Mouse (Mus musculus): ENCODE measurements around the gene Mvb12a. TPM values are rescaled to one million over a fixed set of nuclear protein-coding genes. Genes with fewer than 3 reads are reported as not detected.
"Not testable (repeated sequence)": the region's sequence is repeated elsewhere in the genome, so short reads cannot be mapped to it uniquely, and the experiment has no call there.

The Mvb12a gene
- total and polyA plus RNA-seq, 2 experiments from 2014 or later = 47.6 to 54.4 TPM

DNA sequence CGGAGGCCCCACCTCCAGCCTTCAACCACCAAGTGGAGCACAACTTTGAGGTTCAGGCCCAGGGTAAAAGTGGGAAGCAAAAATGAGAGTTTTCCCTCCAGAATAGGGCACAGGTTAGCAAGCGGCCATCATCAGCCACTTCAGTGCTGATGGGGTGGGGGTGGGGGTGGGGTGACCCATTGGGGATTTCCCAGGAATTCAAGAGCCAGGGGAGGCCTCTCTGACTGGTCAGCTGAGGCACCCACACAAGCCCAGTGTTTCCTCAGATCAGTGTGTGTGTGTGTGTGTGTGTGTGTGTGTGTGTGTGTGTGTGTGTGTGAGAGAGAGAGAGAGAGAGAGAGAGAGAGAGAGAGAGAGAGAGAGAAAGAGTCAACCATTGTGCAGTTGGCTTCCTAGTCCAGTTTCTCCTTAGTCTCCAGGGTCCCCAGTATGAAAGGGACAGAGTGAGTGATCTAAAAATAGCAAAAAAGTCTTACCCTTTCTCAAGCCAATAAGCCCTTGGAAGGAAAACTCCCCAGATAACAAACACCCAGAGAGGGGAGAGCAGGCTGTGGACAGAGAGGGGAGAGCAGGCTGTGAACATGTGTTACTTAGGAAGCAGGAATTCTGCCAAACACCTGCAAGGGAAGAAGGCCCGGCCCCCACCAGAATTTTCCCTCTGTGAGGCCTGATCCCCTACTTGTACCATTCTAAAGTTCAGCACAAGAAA is 15.4 kb upstream of the Mvb12a start:
- Histone ChIP-seq H3K27ac (ENCODE audit: low read depth) (peak overlapping the region; percentile 96), H3K9ac (replicated peaks; ENCODE audit: low read depth, low read length) (no peak overlapping the region), H3K4me2 (ENCODE audit: low read depth, low read length) (no peak overlapping the region), H3K9me3 (replicated peaks; ENCODE audit: control insufficient read depth, low read length) (no peaks in the 10 kb centered on the region), H3K36me3 (replicated peaks; ENCODE audit: control insufficient read depth, insufficient read depth, low read length) (no peaks in the 10 kb centered on the region), H3K27me3 (ENCODE audit: control insufficient read depth, insufficient read depth, low read length) (peaks cover 8% of the 10 kb centered on the region), H3K4me3 (ENCODE audit: low read depth, low read length) (no peak overlapping the region), H3K4me1 (ENCODE audit: control insufficient read depth, insufficient read depth) (peaks cover 19% of the 10 kb centered on the region)
- ATAC-seq (ENCODE audit: insufficient read depth, low read depth) = peak; percentile 31; the same call in 1 of the 2 replicates
- TF ChIP-seq CTCF (IDR thresholded peaks at IDR 0.05; ENCODE audit: low read depth) (no peak), EP300 (IDR thresholded peaks at IDR 0.05; ENCODE audit: low read depth) (no peak)
- WGBS = 34% methylated on average over 3 of the region's 3 CpGs
- peak; percentile 54 for DNase-seq (ENCODE audit: low spot score)

DNA sequence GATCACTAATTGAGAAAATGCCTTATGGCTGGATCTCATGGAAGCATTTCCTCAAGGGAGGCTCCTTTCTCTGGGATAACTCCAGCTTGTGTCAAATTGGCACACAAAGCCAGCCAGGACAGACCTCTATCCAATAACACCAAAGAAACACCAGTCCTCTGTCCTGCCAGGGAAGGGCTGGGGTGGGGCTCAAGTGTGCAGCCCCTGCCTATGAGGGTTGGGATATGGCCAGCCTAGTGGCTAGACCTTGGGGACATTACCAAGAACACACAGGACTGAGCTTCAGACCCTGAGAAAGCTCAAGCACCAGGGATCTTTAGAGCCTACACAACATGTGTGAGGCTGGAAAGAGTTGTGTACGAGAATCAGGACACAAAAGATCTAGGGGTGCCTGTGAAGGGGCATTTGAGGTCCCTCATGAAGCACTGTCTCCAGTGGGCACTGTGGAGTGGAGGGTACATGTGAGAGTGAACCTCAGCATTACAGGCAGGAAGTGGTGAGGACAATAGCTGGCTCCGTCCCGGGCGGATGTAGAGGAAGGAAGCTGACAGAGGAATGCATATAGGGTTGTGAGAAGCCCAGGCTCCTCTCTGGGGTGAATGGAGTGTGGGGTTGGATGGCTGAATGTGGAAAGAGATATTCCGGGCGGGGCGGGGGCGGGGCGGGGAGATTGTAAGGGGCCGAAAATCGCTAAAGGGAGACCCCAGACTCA is 14.2 kb upstream of the Mvb12a start:
- Histone ChIP-seq H3K4me2 (ENCODE audit: low read depth, low read length) (no peak overlapping the region), H3K27ac (ENCODE audit: low read depth) (peak overlapping the region; percentile 96), H3K27me3 (ENCODE audit: control insufficient read depth, insufficient read depth, low read length) (peaks cover 8% of the 10 kb centered on the region), H3K9me3 (replicated peaks; ENCODE audit: control insufficient read depth, low read length) (no peaks in the 10 kb centered on the region), H3K9ac (replicated peaks; ENCODE audit: low read depth, low read length) (no peak overlapping the region), H3K4me3 (ENCODE audit: low read depth, low read length) (no peak overlapping the region), H3K4me1 (ENCODE audit: control insufficient read depth, insufficient read depth) (peaks cover 19% of the 10 kb centered on the region), H3K36me3 (replicated peaks; ENCODE audit: control insufficient read depth, insufficient read depth, low read length) (no peaks in the 10 kb centered on the region)
- no peak for TF ChIP-seq CTCF (IDR thresholded peaks at IDR 0.05; ENCODE audit: low read depth)
- TF ChIP-seq EP300 (IDR thresholded peaks at IDR 0.05; ENCODE audit: low read depth) = peak; percentile 18; the same call in 1 of the 2 replicates
- DNase-seq (ENCODE audit: low spot score) (peak; percentile 71), ATAC-seq (ENCODE audit: insufficient read depth, low read depth) (peak; percentile 75)
- WGBS = 58% methylated on average over 11 of the region's 11 CpGs

DNA sequence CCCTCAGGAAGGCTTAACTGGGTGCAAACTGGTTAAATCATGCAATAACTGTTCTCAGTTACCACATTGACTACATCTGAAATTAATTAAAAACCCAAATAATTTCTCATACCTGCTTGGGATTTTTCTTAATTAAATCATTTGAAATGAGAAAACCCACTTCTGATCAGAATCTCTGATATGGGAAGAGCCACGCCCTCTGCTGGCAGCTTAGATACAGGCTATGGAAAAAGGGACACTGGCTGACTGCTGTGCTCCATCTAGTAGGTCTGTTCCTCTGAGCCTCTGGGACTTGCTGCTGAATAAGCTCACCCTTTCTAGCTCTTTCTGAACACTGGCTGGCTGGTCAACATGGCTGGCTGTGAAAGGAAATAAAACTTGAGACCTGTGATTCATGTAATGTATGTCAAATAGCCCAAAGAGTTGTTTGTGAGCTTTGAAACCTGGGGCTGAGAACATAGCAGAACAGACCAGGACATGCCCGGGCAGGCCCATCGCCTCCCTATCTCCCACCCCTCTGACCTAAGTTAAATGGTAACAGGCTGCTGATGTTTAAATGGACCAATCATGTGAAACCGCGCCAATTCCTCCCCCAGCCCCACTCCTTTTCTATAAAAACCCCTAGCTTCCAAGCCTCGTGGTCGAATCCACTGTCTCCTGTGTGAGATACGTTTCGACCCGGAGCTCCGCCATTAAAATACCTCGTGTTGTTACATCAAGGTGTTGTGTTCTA is 11.8 kb upstream of the Mvb12a start:
- not testable (repeated sequence) for H3K9me3 ChIP-seq (replicated peaks; ENCODE audit: control insufficient read depth, low read length); H3K27ac ChIP-seq (ENCODE audit: low read depth); H3K4me2 ChIP-seq (ENCODE audit: low read depth, low read length); H3K9ac ChIP-seq (replicated peaks; ENCODE audit: low read depth, low read length); H3K27me3 ChIP-seq (ENCODE audit: control insufficient read depth, insufficient read depth, low read length); H3K4me3 ChIP-seq (ENCODE audit: low read depth, low read length); DNase-seq (ENCODE audit: low spot score); H3K36me3 ChIP-seq (replicated peaks; ENCODE audit: control insufficient read depth, insufficient read depth, low read length); ATAC-seq (ENCODE audit: insufficient read depth, low read depth)
- TF ChIP-seq CTCF (IDR thresholded peaks at IDR 0.05; ENCODE audit: low read depth) = peak; percentile 26; the same call in 1 of the 2 replicates
- WGBS = 63% methylated on average over 4 of the region's 12 CpGs
- peaks cover 24% of the 10 kb centered on the region for H3K4me1 ChIP-seq (ENCODE audit: control insufficient read depth, insufficient read depth)

DNA sequence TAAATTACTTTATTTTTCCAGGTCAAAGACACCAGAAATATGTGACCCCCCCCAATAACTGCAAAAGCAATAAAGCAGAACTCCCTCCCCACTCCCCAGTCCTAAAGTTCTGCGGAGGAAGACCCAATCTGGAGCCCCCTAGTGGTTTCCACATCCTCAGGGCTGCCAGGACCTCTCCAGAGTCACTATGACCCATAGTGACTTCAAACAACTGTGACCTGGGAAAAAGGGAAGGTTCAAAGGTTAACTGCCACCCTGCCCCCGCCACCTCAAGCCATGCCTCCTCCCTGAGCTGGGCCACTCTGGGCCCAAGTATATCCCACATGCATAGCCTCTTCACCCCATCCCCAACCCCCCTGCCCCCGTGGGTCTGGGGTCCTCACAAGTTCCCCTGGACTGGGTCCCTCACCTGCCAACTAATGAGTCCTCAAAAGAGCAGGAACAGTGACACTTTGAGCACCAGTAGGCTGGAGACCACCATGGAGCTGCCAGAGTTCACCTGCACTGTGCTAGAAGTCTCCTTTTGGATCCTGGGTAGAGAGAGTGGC is 8.4 kb upstream of the Mvb12a start:
- Histone ChIP-seq H3K27ac (ENCODE audit: low read depth) (no peak overlapping the region), H3K27me3 (ENCODE audit: control insufficient read depth, insufficient read depth, low read length) (no peaks in the 10 kb centered on the region), H3K9me3 (replicated peaks; ENCODE audit: control insufficient read depth, low read length) (no peaks in the 10 kb centered on the region), H3K4me2 (ENCODE audit: low read depth, low read length) (no peak overlapping the region), H3K4me3 (ENCODE audit: low read depth, low read length) (no peak overlapping the region), H3K4me1 (ENCODE audit: control insufficient read depth, insufficient read depth) (peaks cover 10% of the 10 kb centered on the region; the same call in 1 of the 2 replicates), H3K9ac (replicated peaks; ENCODE audit: low read depth, low read length) (no peak overlapping the region), H3K36me3 (replicated peaks; ENCODE audit: control insufficient read depth, insufficient read depth, low read length) (no peaks in the 10 kb centered on the region; the same call in 1 of the 2 replicates)
- 44% methylated on average over 3 of the region's 3 CpGs for WGBS
- peak; percentile 11; the same call in 1 of the 2 replicates for TF ChIP-seq CTCF (IDR thresholded peaks at IDR 0.05; ENCODE audit: low read depth)
- TF ChIP-seq EP300 (IDR thresholded peaks at IDR 0.05; ENCODE audit: low read depth) = no peak
- no peak for ATAC-seq (ENCODE audit: insufficient read depth, low read depth)
- no peak for DNase-seq (ENCODE audit: low spot score)

DNA sequence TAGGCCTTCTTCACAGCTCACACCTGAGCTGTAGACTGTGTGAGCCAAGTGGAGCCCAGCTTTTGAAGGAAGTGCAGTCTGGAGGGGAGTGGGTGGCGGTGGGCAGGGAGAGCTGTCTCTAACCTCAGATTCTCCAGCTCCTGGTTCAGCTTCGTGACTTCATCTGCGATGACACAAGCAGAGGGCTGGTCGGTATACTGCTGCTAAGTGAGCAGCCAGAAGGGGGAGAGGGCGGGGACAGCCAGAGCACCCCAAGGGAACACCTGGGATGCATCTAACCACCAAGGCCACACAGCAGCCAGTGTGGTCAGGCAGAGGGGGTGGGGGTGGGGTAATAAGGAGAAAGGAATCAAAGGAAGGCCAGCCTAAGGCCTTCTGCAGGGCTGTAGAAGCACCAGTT is 7.1 kb upstream of the Mvb12a start:
- TF ChIP-seq EP300 (IDR thresholded peaks at IDR 0.05; ENCODE audit: low read depth) (no peak), CTCF (IDR thresholded peaks at IDR 0.05; ENCODE audit: low read depth) (no peak)
- Histone ChIP-seq H3K9ac (replicated peaks; ENCODE audit: low read depth, low read length) (peak overlapping the region; percentile 56; the same call in 1 of the 2 replicates), H3K4me3 (ENCODE audit: low read depth, low read length) (peak overlapping the region; percentile 58), H3K27me3 (ENCODE audit: control insufficient read depth, insufficient read depth, low read length) (no peaks in the 10 kb centered on the region), H3K4me2 (ENCODE audit: low read depth, low read length) (peak overlapping the region; percentile 69), H3K36me3 (replicated peaks; ENCODE audit: control insufficient read depth, insufficient read depth, low read length) (no peaks in the 10 kb centered on the region; the same call in 1 of the 2 replicates), H3K4me1 (ENCODE audit: control insufficient read depth, insufficient read depth) (peaks cover 10% of the 10 kb centered on the region; the same call in 1 of the 2 replicates), H3K27ac (ENCODE audit: low read depth) (no peak overlapping the region), H3K9me3 (replicated peaks; ENCODE audit: control insufficient read depth, low read length) (no peaks in the 10 kb centered on the region)
- DNase-seq (ENCODE audit: low spot score) = no peak
- 68% methylated on average over 5 of the region's 5 CpGs for WGBS
- ATAC-seq (ENCODE audit: insufficient read depth, low read depth) = no peak

Measured in heart, postnatal 0 days (tissue).